Mouse (Mus musculus) hindbrain, embryonic 12.5 days (tissue): ENCODE results near the gene Olfml3. TPM values are rescaled to one million over a fixed set of nuclear protein-coding genes. Genes with fewer than 3 reads are reported as not detected.

Experiments used
- ATAC-seq: fragments of 200-750 bp; cut with Nextera tagmentation; 2 replicates; pipeline ENCODE4 v1.8.0; 2017; ENCODE audit warnings: moderate TSS enrichment; ENCODE audit not compliant: low FRiP score
- H3K27ac ChIP-seq: fragments of 300-500 bp; sonication (generic); 2 replicates; pipeline ENCODE4 v1.5.1; 2016; ENCODE audit warnings: mild to moderate bottlenecking
- H3K27me3 ChIP-seq: fragments of 300-500 bp; sonication (generic); 2 replicates; pipeline ENCODE4 v1.6.1; 2016; ENCODE audit warnings: mild to moderate bottlenecking
- H3K36me3 ChIP-seq: fragments of 300-500 bp; sonication (generic); 2 replicates; pipeline ENCODE4 v1.6.1; 2016; ENCODE audit warnings: mild to moderate bottlenecking
- H3K4me1 ChIP-seq: fragments of 300-500 bp; sonication (generic); 2 replicates; pipeline ENCODE4 v1.6.1; 2016
- H3K4me2 ChIP-seq: fragments of 300-500 bp; sonication (generic); replicated peaks from 2 replicates; pipeline ENCODE4 v1.6.1; 2016; ENCODE audit warnings: mild to moderate bottlenecking
- H3K4me3 ChIP-seq: fragments of 300-500 bp; sonication (generic); 2 replicates; pipeline ENCODE4 v1.5.1; 2016; ENCODE audit warnings: mild to moderate bottlenecking
- H3K9ac ChIP-seq: fragments of 300-500 bp; sonication (generic); 2 replicates; pipeline ENCODE4 v1.6.1; 2016; ENCODE audit warnings: mild to moderate bottlenecking, moderate library complexity
- H3K9me3 ChIP-seq: fragments of 300-500 bp; sonication (generic); replicated peaks from 2 replicates; pipeline ENCODE4 v1.6.1; 2016; ENCODE audit warnings: mild to moderate bottlenecking
- WGBS: fragments of 180-500 bp; shearing (Covaris S2); methylation state at CpG from one replicate; pipeline ENCODE4 v1.1.7; 2016; 5-methylcytosine and 5-hydroxymethylcytosine counted together
- polyA plus RNA-seq: library from polyadenylated mRNA; unstranded; fragments of >200 nt; fragmentation: Nextera tagmentation; extraction: Ambion mirVana; gene quantifications from 2 replicates; pipeline ENCODE4 v1.2.1, GENCODE M21; 2016

Olfml3 gene
- polyA plus RNA-seq, 1 experiment from 2014 or later, result 16.9 TPM

- H3K36me3 ChIP-seq, result no peaks in the 10 kb centered on the region
- H3K27ac ChIP-seq, result peak overlapping the region; percentile 91
- H3K9ac ChIP-seq, result no peak overlapping the region; the same call in 1 of the 2 replicates
- H3K4me3 ChIP-seq, result peak overlapping the region; percentile 12
- WGBS, result 56% methylated on average over 28 of the region's 28 CpGs
- H3K4me2 ChIP-seq, result peak overlapping the region; percentile 47
- H3K4me1 ChIP-seq, result peaks cover 59% of the 10 kb centered on the region
- no peak for ATAC-seq
- no peaks in the 10 kb centered on the region for H3K27me3 ChIP-seq
- no peaks in the 10 kb centered on the region for H3K9me3 ChIP-seq
Observed at GRCm38 (mm10) chr3:103735776-103736600, 1.8 kb downstream of the Olfml3 start.

- H3K9me3 ChIP-seq, result no peaks in the 10 kb centered on the region
- no peaks in the 10 kb centered on the region for H3K36me3 ChIP-seq
- WGBS, result 5% methylated on average over 11 of the region's 11 CpGs
- H3K4me1 ChIP-seq, result peaks cover 56% of the 10 kb centered on the region
- no peaks in the 10 kb centered on the region for H3K27me3 ChIP-seq
- H3K4me2 ChIP-seq, result peak overlapping the region; percentile 47
- 0 out of 2 replicates have a peak, but pooled peaks have one; percentile 3 for ATAC-seq
- peak overlapping the region; percentile 91 for H3K27ac ChIP-seq
- H3K9ac ChIP-seq, result 0 out of 2 replicates have a peak overlapping the region, but pooled peaks have one; percentile 23
- no peak overlapping the region for H3K4me3 ChIP-seq
Observed at GRCm38 (mm10) chr3:103734696-103735519, 2.9 kb downstream of the Olfml3 start.

GRCm38 (mm10) chr3:103733799-103734695, 3.8 kb downstream of the Olfml3 start:
- 9% methylated on average over 19 of the region's 19 CpGs for WGBS
- peak; percentile 67 for ATAC-seq
- H3K27ac ChIP-seq, result peak overlapping the region; percentile 91
- no peaks in the 10 kb centered on the region for H3K27me3 ChIP-seq
- H3K4me1 ChIP-seq, result peaks cover 56% of the 10 kb centered on the region
- peak overlapping the region; percentile 47 for H3K4me2 ChIP-seq
- H3K4me3 ChIP-seq, result no peak overlapping the region
- H3K9me3 ChIP-seq, result no peaks in the 10 kb centered on the region
- 0 out of 2 replicates have a peak overlapping the region, but pooled peaks have one; percentile 23 for H3K9ac ChIP-seq
- H3K36me3 ChIP-seq, result no peaks in the 10 kb centered on the region

GRCm38 (mm10) chr3:103733176-103733575, 4.6 kb downstream of the Olfml3 start:
- Histone ChIP-seq H3K27me3 (no peaks in the 10 kb centered on the region), H3K9ac (no peak overlapping the region), H3K9me3 (no peaks in the 10 kb centered on the region), H3K36me3 (no peaks in the 10 kb centered on the region), H3K4me2 (no peak overlapping the region), H3K27ac (no peak overlapping the region), H3K4me3 (no peak overlapping the region), H3K4me1 (peaks cover 56% of the 10 kb centered on the region)
- WGBS, result 10% methylated on average over 2 of the region's 2 CpGs
- ATAC-seq, result no peak

- Histone ChIP-seq H3K4me3 (no peak overlapping the region), H3K4me1 (peaks cover 45% of the 10 kb centered on the region), H3K36me3 (no peaks in the 10 kb centered on the region), H3K27ac (no peak overlapping the region), H3K4me2 (no peak overlapping the region), H3K9me3 (no peaks in the 10 kb centered on the region), H3K9ac (no peak overlapping the region), H3K27me3 (no peaks in the 10 kb centered on the region)
- ATAC-seq, result no peak
- WGBS, result 92% methylated on average over 3 of the region's 3 CpGs
Observed at GRCm38 (mm10) chr3:103732116-103732515, 5.7 kb downstream of the Olfml3 start.

GRCm38 (mm10) chr3:103729850-103730249, 8.0 kb downstream of the Olfml3 start:
- H3K27ac ChIP-seq, result no peak overlapping the region
- no peaks in the 10 kb centered on the region for H3K36me3 ChIP-seq
- no peak overlapping the region for H3K4me3 ChIP-seq
- 90% methylated on average over 9 of the region's 9 CpGs for WGBS
- ATAC-seq, result no peak
- H3K9me3 ChIP-seq, result no peaks in the 10 kb centered on the region
- H3K4me2 ChIP-seq, result no peak overlapping the region
- peaks cover 26% of the 10 kb centered on the region for H3K4me1 ChIP-seq
- H3K9ac ChIP-seq, result no peak overlapping the region
- H3K27me3 ChIP-seq, result no peaks in the 10 kb centered on the region

GRCm38 (mm10) chr3:103727813-103728326, 9.9 kb downstream of the Olfml3 start:
- H3K9me3 ChIP-seq, result no peaks in the 10 kb centered on the region
- H3K27me3 ChIP-seq, result no peaks in the 10 kb centered on the region
- H3K27ac ChIP-seq, result no peak overlapping the region
- H3K4me2 ChIP-seq, result no peak overlapping the region
- WGBS, result 52% methylated on average over 2 of the region's 2 CpGs
- H3K9ac ChIP-seq, result no peak overlapping the region
- peaks cover 6% of the 10 kb centered on the region for H3K4me1 ChIP-seq
- ATAC-seq, result no peak
- no peak overlapping the region for H3K4me3 ChIP-seq
- H3K36me3 ChIP-seq, result no peaks in the 10 kb centered on the region

- Histone ChIP-seq H3K4me2 (no peak overlapping the region), H3K4me3 (no peak overlapping the region), H3K9ac (no peak overlapping the region), H3K36me3 (no peaks in the 10 kb centered on the region), H3K27me3 (no peaks in the 10 kb centered on the region), H3K27ac (no peak overlapping the region), H3K4me1 (peaks cover 4% of the 10 kb centered on the region; the same call in 1 of the 2 replicates), H3K9me3 (no peaks in the 10 kb centered on the region)
- ATAC-seq, result no peak
- 49% methylated on average over 3 of the region's 3 CpGs for WGBS
Observed at GRCm38 (mm10) chr3:103726642-103727041, 11.2 kb downstream of the Olfml3 start.

GRCm38 (mm10) chr3:103724137-103724536, 13.7 kb downstream of the Olfml3 start:
- no peaks in the 10 kb centered on the region for H3K9me3 ChIP-seq
- no peak overlapping the region for H3K4me3 ChIP-seq
- H3K9ac ChIP-seq, result no peak overlapping the region
- no peak overlapping the region for H3K4me2 ChIP-seq
- H3K27me3 ChIP-seq, result no peaks in the 10 kb centered on the region
- no peaks in the 10 kb centered on the region for H3K36me3 ChIP-seq
- no peak for ATAC-seq
- WGBS, result 61% methylated on average over 3 of the region's 3 CpGs
- H3K4me1 ChIP-seq, result peaks cover 8% of the 10 kb centered on the region; the same call in 1 of the 2 replicates
- no peak overlapping the region for H3K27ac ChIP-seq

GRCm38 (mm10) chr3:103718728-103719127, 19.1 kb downstream of the Olfml3 start:
- Histone ChIP-seq H3K9ac (no peak overlapping the region), H3K4me1 (peaks cover 20% of the 10 kb centered on the region), H3K27ac (no peak overlapping the region), H3K4me2 (no peak overlapping the region), H3K27me3 (no peaks in the 10 kb centered on the region), H3K9me3 (no peaks in the 10 kb centered on the region), H3K4me3 (no peak overlapping the region), H3K36me3 (no peaks in the 10 kb centered on the region)
- WGBS, result 91% methylated on average over 4 of the region's 4 CpGs
- no peak for ATAC-seq
